Comparison of ENCODE assay signal across 16 mouse cellular contexts in the genomic region with DNA sequence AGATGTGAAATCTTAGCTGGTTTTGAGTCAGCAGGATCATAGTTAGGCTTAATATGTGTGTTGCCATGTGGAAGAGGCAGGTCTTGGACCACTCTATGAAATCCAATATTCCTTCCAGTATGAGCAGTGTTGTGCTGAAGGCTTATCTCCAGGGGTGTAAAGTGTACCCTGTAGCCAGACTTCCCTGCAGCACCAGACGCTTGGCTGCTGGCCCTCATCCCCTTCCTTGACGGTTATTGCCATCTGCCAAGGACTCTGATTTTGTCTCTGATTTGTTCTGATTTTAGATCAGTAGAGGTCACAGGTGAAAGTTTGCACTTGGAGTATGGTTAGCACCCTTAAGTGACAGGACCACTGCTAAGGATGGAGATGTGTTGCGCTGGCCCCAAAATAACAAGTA. TPM values are rescaled to one million over a fixed set of nuclear protein-coding genes. Genes with fewer than 3 reads are reported as not detected.
"Had no signal": no experiment of that assay in that cellular context is flagged by ENCODE, and none has a peak within 500 bp of the region (broad histone marks: within the 10 kb centered on the region; RNA-seq: fewer than 3 reads in every experiment).

No protein-coding gene starts in this region.

- H3K9me3 ChIP-seq: lung, embryonic 15.5 days; megakaryocyte, embryonic 14.5 days; midbrain, embryonic 12.5 days; neural tube, embryonic 12.5 days; stomach, embryonic 15.5 days had no signal

- ATAC-seq: midbrain, embryonic 16.5 days had no signal

- H3K27ac ChIP-seq: lung, embryonic 15.5 days; macrophage; neural tube, embryonic 12.5 days; stomach, embryonic 15.5 days; stomach, postnatal 0 days had no signal

- H3K27me3 ChIP-seq: lung, embryonic 15.5 days; midbrain, embryonic 12.5 days; neural tube, embryonic 12.5 days; stomach, embryonic 15.5 days had no signal

- H3K36me3 ChIP-seq: lung, embryonic 15.5 days; midbrain, embryonic 12.5 days; neural tube, embryonic 12.5 days; stomach, embryonic 15.5 days had no signal

- H3K9ac ChIP-seq: lung, embryonic 15.5 days; midbrain, embryonic 12.5 days; neural tube, embryonic 12.5 days; stomach, embryonic 15.5 days had no signal

- H3K4me1 ChIP-seq: lung, embryonic 15.5 days; megakaryocyte, embryonic 14.5 days; stomach, embryonic 15.5 days had no signal

- H3K4me2 ChIP-seq: lung, embryonic 15.5 days; midbrain, embryonic 12.5 days; neural tube, embryonic 12.5 days; stomach, embryonic 15.5 days had no signal

- DNase-seq: lung, adult 2 months; lung, postnatal 14 days; midbrain, embryonic 14.5 days; right cerebral cortex, postnatal 14 days; thymus, adult 2 months; thymus, postnatal 25 days; thymus, postnatal 4 days had no signal

- H3K4me3 ChIP-seq: lung, embryonic 15.5 days; megakaryocyte, embryonic 14.5 days; midbrain, embryonic 12.5 days; neural tube, embryonic 12.5 days; stomach, embryonic 15.5 days had no signal

RNA-seq across cellular contexts. Expression of gene Mapre3, which starts 8.7 kb away (rescaled TPM):
- total RNA-seq: monocyte, adult 5-6 weeks had no signal
